ENCODE assay signal across 8 mouse cellular contexts in the genomic region with DNA sequence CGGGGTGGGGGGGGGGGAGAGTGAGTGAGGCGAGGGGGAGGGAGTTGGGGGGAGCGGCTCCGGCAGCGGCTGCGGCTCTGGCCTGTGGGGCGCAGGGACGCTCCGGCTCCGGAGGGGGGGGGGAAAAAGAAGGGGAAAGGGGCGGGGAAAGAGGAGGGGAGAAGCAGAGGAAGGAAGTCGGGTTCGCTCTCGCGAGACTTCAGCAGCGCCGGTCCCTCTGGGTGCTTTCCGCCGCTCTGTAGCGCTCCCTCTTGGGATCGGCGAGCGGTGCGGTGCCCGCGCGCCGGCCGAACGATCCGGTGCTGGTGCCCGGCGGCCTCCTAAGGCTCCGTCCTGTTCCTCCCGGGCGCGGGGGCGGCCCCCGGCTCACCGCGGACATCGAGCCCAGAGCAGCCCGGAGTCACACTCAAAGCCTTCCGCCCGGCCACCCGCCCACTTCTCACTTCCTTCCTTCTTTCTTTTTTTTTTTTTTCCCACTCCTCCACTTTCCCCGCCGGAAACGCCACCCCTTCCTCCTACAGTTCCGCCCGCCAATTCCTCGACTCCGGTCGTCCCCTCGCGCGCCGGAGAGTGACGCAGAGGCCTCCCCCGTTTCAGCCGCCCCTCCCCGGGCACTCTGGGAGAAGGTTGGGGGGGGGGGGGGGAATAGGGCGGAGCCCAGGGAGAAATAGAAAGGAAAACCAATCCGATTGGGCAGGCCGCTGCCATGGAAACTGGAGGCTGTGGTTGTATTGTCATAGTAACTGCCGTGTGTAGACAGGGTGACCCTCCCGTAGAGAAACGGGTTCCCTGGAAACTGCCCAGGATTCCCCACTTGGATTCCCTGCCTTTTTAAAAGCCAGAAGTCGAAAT. TPM values are rescaled to one million over a fixed set of nuclear protein-coding genes. Genes with fewer than 3 reads are reported as not detected.
DNase-seq lines count a peak whose midpoint lies in the region; ATAC-seq and TF ChIP-seq lines count a peak whose summit lies in the region.

No protein-coding gene starts in this region.

- no peaks in the 10 kb centered on the region for H3K9me3 ChIP-seq in MEL (replicated peaks; ENCODE audit: insufficient read depth, low read length)
- H3K9me3 ChIP-seq in lung, embryonic 16.5 days (ENCODE audit: control insufficient read depth, low read length) = no peaks in the 10 kb centered on the region

- peak overlapping the region; percentile 100 for H3K9ac ChIP-seq in MEL (ENCODE audit: control insufficient read depth, low read depth, low read length, poor library complexity, severe bottlenecking)
- peak overlapping the region; percentile 97 for H3K9ac ChIP-seq in lung, embryonic 16.5 days (ENCODE audit: low read length)

- no peak for TF ChIP-seq RAD21 in MEL (IDR thresholded peaks at IDR 0.05; ENCODE audit: low read depth, low read length)

- H3K36me3 ChIP-seq in MEL (ENCODE audit: control insufficient read depth in 1 of 2, insufficient read depth in 2 of 2, low read length in 2 of 2) = peaks cover 4 to 35% of the 10 kb centered on the region in 2 experiments; a peak in 3 of 4 replicates
- H3K36me3 ChIP-seq in lung, embryonic 16.5 days (ENCODE audit: control insufficient read depth, insufficient read depth, low read length) = no peaks in the 10 kb centered on the region

- WGBS in cerebellum, adult 2 months = under 1% methylated on average over 60 of the region's 69 CpGs
- WGBS in lung, embryonic 16.5 days = under 1% methylated on average over 48 of the region's 69 CpGs

- TF ChIP-seq CTCF in MEL (IDR thresholded peaks at IDR 0.05 in 2 of 3, conservative IDR thresholded peaks at IDR 0.05 in 1 of 3; ENCODE audit: control insufficient read depth in 1 of 3, insufficient read depth in 1 of 3, low read depth in 2 of 3, low read length in 3 of 3, poor library complexity in 1 of 3, severe bottlenecking in 1 of 3) = no peak
- TF ChIP-seq CTCF in cerebellum, adult 2 months (IDR thresholded peaks at IDR 0.05; ENCODE audit: borderline replicate concordance, insufficient read depth, low read depth, low read length) = no peak

- TF ChIP-seq POLR2A in MEL (IDR thresholded peaks at IDR 0.05; ENCODE audit: control insufficient read depth in 1 of 2, insufficient read depth in 1 of 2, low read depth in 1 of 2, low read length in 2 of 2, poor library complexity in 1 of 2) = peak in 1 of 2 experiments; percentile 81; a peak in 3 of 4 replicates
- TF ChIP-seq POLR2A in cerebellum, adult 2 months (IDR thresholded peaks at IDR 0.05; ENCODE audit: borderline replicate concordance, insufficient read depth, low read length) = peak; percentile 7; the same call in 1 of the 2 replicates

- H3K4me3 ChIP-seq in MEL (ENCODE audit: control insufficient read depth in 1 of 2, insufficient read depth in 1 of 2, low read depth in 2 of 2, low read length in 2 of 2) = peak overlapping the region; percentile 88 to 90
- peak overlapping the region; percentile 93 for H3K4me3 ChIP-seq in cerebellum, adult 2 months (replicated peaks; ENCODE audit: insufficient read depth, low read depth, low read length)
- peak overlapping the region; percentile 92 for H3K4me3 ChIP-seq in lung, embryonic 16.5 days (ENCODE audit: low read length)

- peak; percentile 98 for DNase-seq in MEL (ENCODE audit: low read depth, low spot score)
- DNase-seq in cerebellum, adult 2 months = peak; percentile 97 to 98
- peak; percentile 96 for DNase-seq in forelimb bud, embryonic 11.5 days (ENCODE audit: low read depth, low spot score)
- peak; percentile 95 for DNase-seq in layer of hippocampus, adult 9-10 months (ENCODE audit: low spot score)
- DNase-seq in ovary, postnatal 10 days (ENCODE audit: low spot score) = peak; percentile 85
- DNase-seq in thymus, postnatal 10 days (ENCODE audit: low spot score in 2 of 2) = peak; percentile 90

- H3K79me2 ChIP-seq in MEL (ENCODE audit: control insufficient read depth, insufficient read depth, low read length, poor library complexity) = peaks cover 43% of the 10 kb centered on the region

- H3K4me1 ChIP-seq in MEL (ENCODE audit: control insufficient read depth in 1 of 2, insufficient read depth in 2 of 2, low read length in 2 of 2) = peaks cover 0 to 6% of the 10 kb centered on the region in 2 experiments; a peak in 3 of 4 replicates
- H3K4me1 ChIP-seq in cerebellum, adult 2 months (ENCODE audit: control insufficient read depth, insufficient read depth, low read length) = no peaks in the 10 kb centered on the region; the same call in 1 of the 2 replicates
- H3K4me1 ChIP-seq in lung, embryonic 16.5 days (replicated peaks; ENCODE audit: control insufficient read depth, insufficient read depth, low read length) = peaks cover 8% of the 10 kb centered on the region

- TF ChIP-seq EP300 in MEL (IDR thresholded peaks at IDR 0.05; ENCODE audit: low read depth in 1 of 2, low read length in 2 of 2) = peak in 1 of 2 experiments; percentile 40; a peak in 1 of 4 replicates

- peak overlapping the region; percentile 96 for H3K4me2 ChIP-seq in lung, embryonic 16.5 days (ENCODE audit: low read depth, low read length)

- peak; percentile 68 to 73 for ATAC-seq in hematopoietic stem cell, adult 5-6 weeks (replicated peaks in 1 of 2; ENCODE audit: insufficient read depth in 1 of 2, low FRiP score in 2 of 2, low TSS enrichment in 1 of 2, low read depth in 1 of 2, poor library complexity in 2 of 2, severe bottlenecking in 2 of 2)
- peak; percentile 89 for ATAC-seq in lung, embryonic 16.5 days (ENCODE audit: low read depth)

- H3K27ac ChIP-seq in MEL (ENCODE audit: control insufficient read depth, low read depth, low read length) = peak overlapping the region; percentile 99
- H3K27ac ChIP-seq in cerebellum, adult 2 months (ENCODE audit: insufficient read depth, low read length) = peak overlapping the region; percentile 100
- H3K27ac ChIP-seq in lung, embryonic 16.5 days (ENCODE audit: low read length) = peak overlapping the region; percentile 100

- no peaks in the 10 kb centered on the region for H3K27me3 ChIP-seq in MEL (ENCODE audit: control insufficient read depth in 1 of 2, insufficient read depth in 2 of 2, low read length in 2 of 2)
- H3K27me3 ChIP-seq in cerebellum, adult 2 months (ENCODE audit: control insufficient read depth, insufficient read depth, low read length) = no peaks in the 10 kb centered on the region
- H3K27me3 ChIP-seq in lung, embryonic 16.5 days (ENCODE audit: control insufficient read depth, insufficient read depth, low read depth, low read length) = no peaks in the 10 kb centered on the region

TF ChIP-seq in MEL, 35 proteins besides CTCF, POLR2A, EP300 and RAD21 (continues in another document):
- TF ChIP-seq MAFK (IDR thresholded peaks at IDR 0.05; ENCODE audit: borderline replicate concordance, low read depth, low read length) (no peak), SMC3 (IDR thresholded peaks at IDR 0.05; ENCODE audit: low read depth, low read length) (no peak), USF1 (IDR thresholded peaks at IDR 0.05; ENCODE audit: low read depth, low read length) (0 out of 2 replicates have a peak, but pooled peaks have one; percentile 38), ZMIZ1 (IDR thresholded peaks at IDR 0.05; ENCODE audit: low read depth, low read length) (0 out of 2 replicates have a peak, but pooled peaks have one; percentile 71), RCOR1 (IDR thresholded peaks at IDR 0.05; ENCODE audit: low read depth, low read length) (0 out of 2 replicates have a peak, but pooled peaks have one; percentile 27), NELFE (IDR thresholded peaks at IDR 0.05; ENCODE audit: low read depth, low read length) (peak; percentile 79), GATA1 (IDR thresholded peaks at IDR 0.05; ENCODE audit: low read depth, low read length) (no peak), USF2 (IDR thresholded peaks at IDR 0.05; ENCODE audit: borderline replicate concordance in 1 of 2, insufficient read depth in 1 of 2, low read depth in 1 of 2, low read length in 2 of 2) (no peak), BHLHE40 (IDR thresholded peaks at IDR 0.05; ENCODE audit: borderline replicate concordance, low read depth, low read length) (no peak), SIN3A (IDR thresholded peaks at IDR 0.05; ENCODE audit: low read length) (peak; percentile 81), CHD1 (IDR thresholded peaks at IDR 0.05; ENCODE audit: low read depth, low read length) (no peak), UBTF (IDR thresholded peaks at IDR 0.05; ENCODE audit: borderline replicate concordance, insufficient read depth, low read depth, low read length) (0 out of 2 replicates have a peak, but pooled peaks have one; percentile 41), MYC (IDR thresholded peaks at IDR 0.05; ENCODE audit: low read depth, low read length) (no peak), MEF2A (IDR thresholded peaks at IDR 0.05; ENCODE audit: extremely low read depth, insufficient replicate concordance, low read depth, low read length, poor library complexity, severe bottlenecking) (no peak), E2F4 (IDR thresholded peaks at IDR 0.05; ENCODE audit: borderline replicate concordance, low read depth, low read length) (no peak), MXI1 (IDR thresholded peaks at IDR 0.05; ENCODE audit: low read depth, low read length) (peak; percentile 53), GABPA (IDR thresholded peaks at IDR 0.05; ENCODE audit: low read depth, low read length) (no peak), TAL1 (IDR thresholded peaks at IDR 0.05; ENCODE audit: low read length) (no peak), KAT2A (conservative IDR thresholded peaks at IDR 0.05; ENCODE audit: low read depth, low read length) (peak; percentile 73; the same call in 1 of the 2 replicates), POLR2AphosphoS5 (IDR thresholded peaks at IDR 0.05; ENCODE audit: borderline replicate concordance, low read depth, low read length) (no peak), TCF12 (IDR thresholded peaks at IDR 0.05; ENCODE audit: low read depth, low read length) (peak; percentile 64), TBP (IDR thresholded peaks at IDR 0.05; ENCODE audit: low read depth, low read length) (no peak)

RNA-seq across cellular contexts. Expression of a gene that starts 0.4 kb away (rescaled TPM):
- total RNA-seq in MEL (2012; rRNA removed) = 32.1 and 32.8 TPM in 2 replicates
- 10 to 100 TPM; 52.4 to 53.9 TPM for polyA plus RNA-seq in MEL (2012; ENCODE audit: insufficient read depth in 1 of 2, insufficient read length in 2 of 2, low read depth in 1 of 2, low replicate concordance in 2 of 2, missing spikeins in 1 of 2)
- polyA plus RNA-seq in cerebellum, adult 2 months (2012; rRNA removed) = 47.3 and 51.8 TPM in 2 replicates
- 40.1 and 42.6 TPM in 2 replicates for total RNA-seq in hematopoietic stem cell, adult 5-6 weeks (2017)
- 26.7 and 27.8 TPM in 2 replicates for polyA plus RNA-seq in lung, embryonic 16.5 days (2015; fragmentation: Nextera tagmentation; extraction: Ambion mirVana)

RNA-seq across cellular contexts. Expression of a gene that starts 51.9 kb away (rescaled TPM):
- 2.8 and 3.0 TPM in 2 replicates for total RNA-seq in MEL (2012; rRNA removed)
- 1 to 10 TPM in 1 of 2 experiments, not detected in 1; 1.3 TPM for polyA plus RNA-seq in MEL (2012; ENCODE audit: insufficient read depth in 1 of 2, insufficient read length in 2 of 2, low read depth in 1 of 2, low replicate concordance in 2 of 2, missing spikeins in 1 of 2)
- polyA plus RNA-seq in cerebellum, adult 2 months (2012; rRNA removed) = 120 and 131 TPM in 2 replicates
- total RNA-seq in hematopoietic stem cell, adult 5-6 weeks (2017) = not detected in 2 replicates
- polyA plus RNA-seq in lung, embryonic 16.5 days (2015; fragmentation: Nextera tagmentation; extraction: Ambion mirVana) = 3.8 and 7.2 TPM in 2 replicates

Comparison
In these comparisons a context has a peak if more than half of its experiments do, and no peak if none do; other contexts are left out.
1. Peak in every context shown above with its lines: DNase-seq, ATAC-seq, H3K4me3 ChIP-seq and H3K27ac ChIP-seq.
2. RNA of a gene that starts 51.9 kb away (polyA plus RNA-seq): 120 to 131 TPM in cerebellum, adult 2 months; 3.8 to 7.2 TPM in lung, embryonic 16.5 days and 1.3 TPM in MEL; every median in the first group is over 10 times any median in the second.